Mouse (Mus musculus) left cerebral cortex, postnatal 36 days (tissue): ENCODE measurements around the gene Znfx1. TPM values are rescaled to one million over a fixed set of nuclear protein-coding genes. Genes with fewer than 3 reads are reported as not detected.

ENCODE experiments used
- DNase-seq, 2 experiments: peaks; one replicate each; pipeline ENCODE4 v3.0.0; 2021 to 2022; ENCODE audit warnings: low spot score in 2 of 2, mixed read lengths in 1 of 2
- intact Hi-C: fragments of 180-260 bp; cut with DNase I; formaldehyde crosslinking; loops from one replicate; pipeline ENCODE4 v1.15.1; 2025
- total RNA-seq, 2 experiments: library from RNA; stranded (reverse); gene quantifications; 2 replicates each; pipeline ENCODE4 v1.2.3; 2021

The Znfx1 gene
- 10 to 100 TPM; 69.8 to 73.5 TPM for total RNA-seq

- DNase-seq: peak; percentile 96 to 97
- intact Hi-C loops: loop anchor here (5.0 to 10.0 kb wide), 2 partner anchors 359 to 422 kb away; partner anchors contain the start of gene Slc9a8
These were observed at the start of gene Znfx1 for GRCm38 (mm10) chr2:167062965-167063880. TSS of gene Znfx1 (minus strand) at chr2:167063015.

GRCm38 (mm10) chr2:167112259-167112658 lies 49.4 kb upstream of the Znfx1 start:
- intact Hi-C loops: loop anchor here (1.0 to 2.0 kb wide), 2 partner anchors 79 to 107 kb away; partner anchors contain the start of gene Kcnb1
- DNase-seq: no peak

- no peak for DNase-seq
- intact Hi-C loops: no loop called here
These were observed 46.7 kb upstream of the Znfx1 start for GRCm38 (mm10) chr2:167109506-167109905.

GRCm38 (mm10) chr2:167103546-167103945 lies 40.7 kb upstream of the Znfx1 start:
- intact Hi-C loops: no loop called here
- DNase-seq: no peak

- no peak for DNase-seq
- intact Hi-C loops: no loop called here
These were observed 39.1 kb upstream of the Znfx1 start for GRCm38 (mm10) chr2:167101743-167102441.

- DNase-seq: no peak
- intact Hi-C loops: no loop called here
These were observed 31.9 kb upstream of the Znfx1 start for GRCm38 (mm10) chr2:167094688-167095087.

GRCm38 (mm10) chr2:167093171-167093900 lies 30.5 kb upstream of the Znfx1 start:
- intact Hi-C loops: no loop called here
- DNase-seq: no peak

GRCm38 (mm10) chr2:167090271-167090670 lies 27.5 kb upstream of the Znfx1 start:
- DNase-seq: no peak
- intact Hi-C loops: no loop called here

GRCm38 (mm10) chr2:167086836-167087235 lies 24.0 kb upstream of the Znfx1 start:
- intact Hi-C loops: no loop called here
- DNase-seq: no peak

- intact Hi-C loops: no loop called here
- no peak for DNase-seq
These were observed 23.3 kb upstream of the Znfx1 start for GRCm38 (mm10) chr2:167086092-167086491.

- no peak for DNase-seq
- intact Hi-C loops: no loop called here
These were observed 18.8 kb upstream of the Znfx1 start for GRCm38 (mm10) chr2:167081639-167082038.

- intact Hi-C loops: no loop called here
These were observed 18.3 kb upstream of the Znfx1 start for GRCm38 (mm10) chr2:167081135-167081534.

GRCm38 (mm10) chr2:167080387-167080786 lies 17.6 kb upstream of the Znfx1 start:
- intact Hi-C loops: no loop called here
- DNase-seq: no peak

More at GRCm38 (mm10) chr2:167081135-167081534, 18.3 kb upstream of the Znfx1 start:
- no peak for DNase-seq

- peak; percentile 83 to 86 for DNase-seq
- intact Hi-C loops: no loop called here
These were observed 16.9 kb upstream of the Znfx1 start for GRCm38 (mm10) chr2:167079535-167080257.

GRCm38 (mm10) chr2:167078931-167079495 lies 16.2 kb upstream of the Znfx1 start:
- intact Hi-C loops: no loop called here
- peak; percentile 51 to 65 for DNase-seq

- no peak for DNase-seq
- intact Hi-C loops: no loop called here
These were observed 15.7 kb upstream of the Znfx1 start for GRCm38 (mm10) chr2:167078486-167078885.

GRCm38 (mm10) chr2:167077199-167077962 lies 14.6 kb upstream of the Znfx1 start:
- no peak for DNase-seq
- intact Hi-C loops: no loop called here

GRCm38 (mm10) chr2:167076759-167077158 lies 13.9 kb upstream of the Znfx1 start:
- intact Hi-C loops: no loop called here
- no peak for DNase-seq
